Mouse (Mus musculus): Measurements from ENCODE around the gene Lrriq4. TPM values are rescaled to one million over a fixed set of nuclear protein-coding genes. Genes with fewer than 3 reads are reported as not detected.

The Lrriq4 gene
- polyA plus RNA-seq, 1 experiment from 2014 or later: 0.46 TPM

GRCm38 (mm10) chr3:30710191-30710590 lies 65.9 kb downstream of the Lrriq4 start:
- Histone ChIP-seq H3K27ac (no peak overlapping the region), H3K4me2 (ENCODE audit: low read length) (no peak overlapping the region), H3K4me1 (replicated peaks; ENCODE audit: insufficient read depth, low read length) (no peaks in the 10 kb centered on the region), H3K9ac (ENCODE audit: low read depth, low read length) (no peak overlapping the region), H3K4me3 (replicated peaks; ENCODE audit: low read depth, low read length) (no peak overlapping the region), H3K9me3 (replicated peaks; ENCODE audit: low read length) (no peaks in the 10 kb centered on the region), H3K27me3 (ENCODE audit: insufficient read depth, low read length) (no peaks in the 10 kb centered on the region), H3K36me3 (ENCODE audit: insufficient read depth, low read length) (no peaks in the 10 kb centered on the region)
- DNase-seq (ENCODE audit: low spot score) (no peak), ATAC-seq (replicated peaks; ENCODE audit: low FRiP score, low read depth) (no peak)
- TF ChIP-seq CTCF (IDR thresholded peaks at IDR 0.05; ENCODE audit: low read depth): no peak
- WGBS: 71% methylated on average over 6 of the region's 6 CpGs

- peak; percentile 45 for DNase-seq (ENCODE audit: low spot score)
- TF ChIP-seq CTCF (IDR thresholded peaks at IDR 0.05; ENCODE audit: low read depth): peak; percentile 57
- WGBS: 50% methylated on average over 1 of the region's 1 CpGs
Observed at GRCm38 (mm10) chr3:30713334-30713733, 69.0 kb downstream of the Lrriq4 start.

GRCm38 (mm10) chr3:30718649-30719048 lies 74.3 kb downstream of the Lrriq4 start:
- ATAC-seq (replicated peaks; ENCODE audit: low FRiP score, low read depth) (no peak), DNase-seq (ENCODE audit: low spot score) (no peak)
- WGBS: 83% methylated on average over 3 of the region's 3 CpGs
- no peaks in the 10 kb centered on the region for H3K36me3 ChIP-seq (ENCODE audit: insufficient read depth, low read length)
- no peaks in the 10 kb centered on the region for H3K9me3 ChIP-seq (replicated peaks; ENCODE audit: low read length)
- TF ChIP-seq CTCF (IDR thresholded peaks at IDR 0.05; ENCODE audit: low read depth): no peak
- no peak overlapping the region for H3K4me3 ChIP-seq (replicated peaks; ENCODE audit: low read depth, low read length)
- H3K4me2 ChIP-seq (ENCODE audit: low read length): no peak overlapping the region
- no peak overlapping the region for H3K27ac ChIP-seq
- H3K9ac ChIP-seq (ENCODE audit: low read depth, low read length): no peak overlapping the region
- H3K27me3 ChIP-seq (ENCODE audit: insufficient read depth, low read length): no peaks in the 10 kb centered on the region
- H3K4me1 ChIP-seq (replicated peaks; ENCODE audit: insufficient read depth, low read length): no peaks in the 10 kb centered on the region

More at GRCm38 (mm10) chr3:30713334-30713733, 69.0 kb downstream of the Lrriq4 start:
- Histone ChIP-seq H3K36me3 (ENCODE audit: insufficient read depth, low read length) (no peaks in the 10 kb centered on the region), H3K27me3 (ENCODE audit: insufficient read depth, low read length) (no peaks in the 10 kb centered on the region), H3K9me3 (replicated peaks; ENCODE audit: low read length) (no peaks in the 10 kb centered on the region), H3K27ac (no peak overlapping the region), H3K4me1 (replicated peaks; ENCODE audit: insufficient read depth, low read length) (no peaks in the 10 kb centered on the region), H3K9ac (ENCODE audit: low read depth, low read length) (no peak overlapping the region), H3K4me3 (replicated peaks; ENCODE audit: low read depth, low read length) (no peak overlapping the region), H3K4me2 (ENCODE audit: low read length) (no peak overlapping the region)
- ATAC-seq (replicated peaks; ENCODE audit: low FRiP score, low read depth): no peak

Other genes starting within 250 kb of the Lrriq4 start
- 54.7 and 58.1 TPM in 2 replicates for gene Mecom, start 96.5 kb upstream of the Lrriq4 start, polyA plus RNA-seq (2015; fragmentation: Nextera tagmentation; extraction: Ambion mirVana)
- not detected in 2 replicates for gene Actrt3, start 44.6 kb upstream of the Lrriq4 start, polyA plus RNA-seq (2015; fragmentation: Nextera tagmentation; extraction: Ambion mirVana)
- 28.7 and 30.8 TPM in 2 replicates for gene Mynn, start 42.4 kb upstream of the Lrriq4 start, polyA plus RNA-seq (2015; fragmentation: Nextera tagmentation; extraction: Ambion mirVana)
- gene Lrrc34, start 3.4 kb downstream of the Lrriq4 start, polyA plus RNA-seq (2015; fragmentation: Nextera tagmentation; extraction: Ambion mirVana): 2.8 and 3.6 TPM in 2 replicates
- gene Lrrc31, start 55.3 kb downstream of the Lrriq4 start, polyA plus RNA-seq (2015; fragmentation: Nextera tagmentation; extraction: Ambion mirVana): 0.78 and 1.0 TPM in 2 replicates
- not detected in 2 replicates for gene Samd7, start 101.8 kb downstream of the Lrriq4 start, polyA plus RNA-seq (2015; fragmentation: Nextera tagmentation; extraction: Ambion mirVana)
- 178 and 188 TPM in 2 replicates for gene Sec62, start 148.4 kb downstream of the Lrriq4 start, polyA plus RNA-seq (2015; fragmentation: Nextera tagmentation; extraction: Ambion mirVana)
- gene Gpr160, start 211.4 kb downstream of the Lrriq4 start, polyA plus RNA-seq (2015; fragmentation: Nextera tagmentation; extraction: Ambion mirVana): 23.8 and 24.2 TPM in 2 replicates

Data from kidney, postnatal 0 days (tissue).